Comparison of ENCODE assay signal across 8 mouse cellular contexts in genomic region chr7:16931968-16932627, GRCm38 (mm10). TPM values are rescaled to one million over a fixed set of nuclear protein-coding genes. Genes with fewer than 3 reads are reported as not detected.
DNase-seq lines count a peak whose midpoint lies in the region; ATAC-seq lines count a peak whose summit lies in the region.

No protein-coding gene starts in this region.

- ATAC-seq in inflammation-experienced regulatory T-cells, adult 6 months = peak; percentile 75

- intact Hi-C loops in left cerebral cortex, postnatal 14 days (cut with DNase I) = loop anchor here (1.0 to 2.0 kb wide), 3 partner anchors 18 to 135 kb away; no protein-coding TSS in a partner anchor

- no peaks in the 10 kb centered on the region for H3K9me3 ChIP-seq in midbrain, embryonic 10.5 days (replicated peaks)

- H3K4me3 ChIP-seq in midbrain, embryonic 10.5 days = no peak overlapping the region

- H3K36me3 ChIP-seq in midbrain, embryonic 10.5 days = no peaks in the 10 kb centered on the region

- no peaks in the 10 kb centered on the region for H3K27me3 ChIP-seq in midbrain, embryonic 10.5 days (ENCODE audit: low read depth, poor library complexity, severe bottlenecking)

- peak; percentile 89 for DNase-seq in right cerebral cortex, adult 18-20 months
- no peak for DNase-seq in right cerebral cortex, postnatal 36 days (ENCODE audit: low spot score in 2 of 2)
- peak; percentile 88 to 98 for DNase-seq in cerebellum, postnatal 36 days
- peak; percentile 64 to 72 for DNase-seq in gastrocnemius, adult 8-10 months (ENCODE audit: low spot score in 2 of 2)
- peak; percentile 91 to 94 for DNase-seq in left cerebral cortex, postnatal 14 days (ENCODE audit: low spot score in 2 of 2)
- DNase-seq in midbrain, embryonic 10.5 days (ENCODE audit: low spot score) = peak; percentile 86
- DNase-seq in spleen, adult 12 weeks (ENCODE audit: low spot score) = peak; percentile 57

- peaks cover 16% of the 10 kb centered on the region for H3K4me1 ChIP-seq in midbrain, embryonic 10.5 days

- 18% methylated on average over 14 of the region's 14 CpGs for WGBS in midbrain, embryonic 10.5 days

- no peak overlapping the region for H3K27ac ChIP-seq in midbrain, embryonic 10.5 days (replicated peaks)

RNA-seq across cellular contexts. Expression of gene Calm3, which starts 8.2 kb away (rescaled TPM):
- total RNA-seq in gastrocnemius, adult 8-10 months (2022) = 100 to 1,000 TPM; 386 to 534 (median 424) TPM
- 100 to 1,000 TPM in 2 of 3 experiments, 10 to 100 TPM in 1; 51.8 to 255 (median 105) TPM for polyA plus RNA-seq in inflammation-experienced regulatory T-cells, adult 6 months (2017; shearing (Covaris generic))
- total RNA-seq in left cerebral cortex, postnatal 14 days (2021) = 1,000 to 10,000 TPM; 2,088 to 2,136 TPM
- polyA plus RNA-seq in midbrain, embryonic 10.5 days (2016; fragmentation: Nextera tagmentation; extraction: Ambion mirVana) = 174 and 180 TPM in 2 replicates

RNA-seq across cellular contexts. Expression of gene Pnmal2, which starts 12.4 kb away (rescaled TPM):
- total RNA-seq in gastrocnemius, adult 8-10 months (2022) = under 1 TPM; 0.24 to 0.76 (median 0.41) TPM
- polyA plus RNA-seq in inflammation-experienced regulatory T-cells, adult 6 months (2017; shearing (Covaris generic)) = not detected
- 100 to 1,000 TPM; 215 to 249 TPM for total RNA-seq in left cerebral cortex, postnatal 14 days (2021)
- polyA plus RNA-seq in midbrain, embryonic 10.5 days (2016; fragmentation: Nextera tagmentation; extraction: Ambion mirVana) = 4.1 and 11.7 TPM in 2 replicates

RNA-seq across cellular contexts. Expression of gene Ptgir, which starts 25.8 kb away (rescaled TPM):
- under 1 TPM; 0.62 to 0.97 (median 0.93) TPM for total RNA-seq in gastrocnemius, adult 8-10 months (2022)
- 1 to 10 TPM; 4.3 to 8.2 (median 7.1) TPM for polyA plus RNA-seq in inflammation-experienced regulatory T-cells, adult 6 months (2017; shearing (Covaris generic))
- total RNA-seq in left cerebral cortex, postnatal 14 days (2021) = under 1 TPM in 1 of 2 experiments, not detected in 1; 0.11 TPM
- polyA plus RNA-seq in midbrain, embryonic 10.5 days (2016; fragmentation: Nextera tagmentation; extraction: Ambion mirVana) = 0.17 and 0.56 TPM in 2 replicates

RNA-seq across cellular contexts. Expression of gene Pnmal1, which starts 27.4 kb away (rescaled TPM):
- total RNA-seq in gastrocnemius, adult 8-10 months (2022) = under 1 TPM in 1 of 4 experiments, not detected in 3; 0.07 TPM
- not detected for polyA plus RNA-seq in inflammation-experienced regulatory T-cells, adult 6 months (2017; shearing (Covaris generic))
- 10 to 100 TPM; 85.4 to 91.6 TPM for total RNA-seq in left cerebral cortex, postnatal 14 days (2021)
- polyA plus RNA-seq in midbrain, embryonic 10.5 days (2016; fragmentation: Nextera tagmentation; extraction: Ambion mirVana) = 9.8 and 17.4 TPM in 2 replicates

RNA-seq across cellular contexts. Expression of gene Gng8, which starts 40.5 kb away (rescaled TPM):
- total RNA-seq in gastrocnemius, adult 8-10 months (2022) = under 1 TPM in 1 of 4 experiments, not detected in 3; 0.36 TPM
- polyA plus RNA-seq in inflammation-experienced regulatory T-cells, adult 6 months (2017; shearing (Covaris generic)) = not detected
- 1 to 10 TPM; 1.2 to 1.5 TPM for total RNA-seq in left cerebral cortex, postnatal 14 days (2021)
- 5.4 and 8.5 TPM in 2 replicates for polyA plus RNA-seq in midbrain, embryonic 10.5 days (2016; fragmentation: Nextera tagmentation; extraction: Ambion mirVana)

Comparison
In these comparisons a context has a peak if more than half of its experiments do, and no peak if none do; other contexts are left out.
1. DNase-seq: peak in right cerebral cortex, adult 18-20 months (single experiment), cerebellum, postnatal 36 days (2 of 2), gastrocnemius, adult 8-10 months (2 of 2), left cerebral cortex, postnatal 14 days (2 of 2), midbrain, embryonic 10.5 days (single experiment) and spleen, adult 12 weeks (single experiment); none in right cerebral cortex, postnatal 36 days (0 of 2).
2. RNA of gene Pnmal2, which starts 12.4 kb away (total RNA-seq): 215 to 249 TPM in left cerebral cortex, postnatal 14 days; 0.24 to 0.76 TPM in gastrocnemius, adult 8-10 months; every median in the first group is over 100 times any median in the second.